Mouse (Mus musculus) intestine, postnatal 0 days (tissue): Measurements from ENCODE around the gene Cbr2. TPM values are rescaled to one million over a fixed set of nuclear protein-coding genes. Genes with fewer than 3 reads are reported as not detected.

Source experiments
- ATAC-seq: fragments of 200-750 bp; cut with Nextera tagmentation; 2 replicates; pipeline ENCODE4 v1.8.0; 2017; ENCODE audit warnings: mild to moderate bottlenecking, moderate TSS enrichment, moderate library complexity
- H3K27ac ChIP-seq: fragments of 300-500 bp; sonication (generic); 2 replicates; pipeline ENCODE4 v1.5.1; 2014; ENCODE audit warnings: mild to moderate bottlenecking, low read depth, low read length, moderate library complexity
- H3K27me3 ChIP-seq: fragments of 300-500 bp; sonication (generic); replicated peaks from 2 replicates; pipeline ENCODE4 v1.6.1; 2014; ENCODE audit warnings: low read length, mixed read lengths; ENCODE audit not compliant: control insufficient read depth, insufficient read depth
- H3K36me3 ChIP-seq: fragments of 300-500 bp; sonication (generic); 2 replicates; pipeline ENCODE4 v1.6.1; 2014; ENCODE audit warnings: mild to moderate bottlenecking, moderate library complexity; ENCODE audit not compliant: control insufficient read depth, insufficient read depth
- H3K4me1 ChIP-seq: fragments of 300-500 bp; sonication (generic); replicated peaks from 2 replicates; pipeline ENCODE4 v1.6.1; 2014; ENCODE audit warnings: antibody characterized with exemption, low read length, mixed read lengths; ENCODE audit not compliant: control insufficient read depth, insufficient read depth
- H3K4me2 ChIP-seq: fragments of 300-500 bp; sonication (generic); replicated peaks from 2 replicates; pipeline ENCODE4 v1.6.1; 2014; ENCODE audit warnings: low read depth, mild to moderate bottlenecking, moderate library complexity
- H3K4me3 ChIP-seq: fragments of 300-500 bp; sonication (generic); 2 replicates; pipeline ENCODE4 v1.5.1; 2014; ENCODE audit warnings: low read depth, low read length
- H3K9ac ChIP-seq: fragments of 300-500 bp; sonication (generic); 2 replicates; pipeline ENCODE4 v1.6.1; 2014; ENCODE audit warnings: mild to moderate bottlenecking, low read depth, low read length
- H3K9me3 ChIP-seq: fragments of 300-500 bp; sonication (generic); 2 replicates; pipeline ENCODE4 v1.6.1; 2016; ENCODE audit warnings: mixed run types; ENCODE audit not compliant: control insufficient read depth
- CTCF ChIP-seq: sonication (generic); IDR thresholded peaks from 2 replicates; pipeline ENCODE4 v1.5.1; 2016; ENCODE audit warnings: low read depth, mild to moderate bottlenecking, control low read depth, antibody characterized with exemption, moderate library complexity
- WGBS: fragments of 180-500 bp; shearing (Covaris S2); extraction: QIAGEN DNeasy Blood & Tissue Kit; methylation state at CpG from one replicate; pipeline ENCODE4 v1.1.7; 2014; 5-methylcytosine and 5-hydroxymethylcytosine counted together
- polyA plus RNA-seq: library from polyadenylated mRNA; unstranded; fragments of >200 nt; fragmentation: Nextera tagmentation; extraction: Ambion mirVana; gene quantifications from 2 replicates; pipeline ENCODE4 v1.2.1, GENCODE M21; 2015

Gene Cbr2
- polyA plus RNA-seq, 1 experiment from 2014 or later, result 1.6 TPM

DNA sequence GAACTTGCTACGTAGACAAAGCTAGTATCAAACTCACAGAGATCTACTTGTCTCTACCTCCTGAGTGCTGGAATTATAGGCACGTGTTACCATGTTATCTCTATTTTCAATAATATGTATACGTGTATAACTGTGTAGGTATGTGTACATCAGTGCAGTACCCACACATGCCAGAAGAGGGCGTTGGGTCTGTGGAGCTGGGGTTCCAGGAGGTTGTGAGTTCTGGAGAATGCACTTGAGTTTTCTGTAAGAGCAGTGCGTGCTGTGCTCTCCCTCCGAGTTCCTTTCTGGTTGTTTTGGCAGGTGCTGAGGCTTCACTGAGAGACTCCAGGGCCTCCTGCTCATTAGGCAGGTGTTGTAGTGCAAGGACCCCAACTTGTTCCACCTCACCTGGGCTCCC, 35.3 kb downstream of the Cbr2 start:
- 91% methylated on average over 6 of the region's 6 CpGs for WGBS
- H3K9me3 ChIP-seq, result no peaks in the 10 kb centered on the region
- no peaks in the 10 kb centered on the region for H3K27me3 ChIP-seq
- H3K36me3 ChIP-seq, result peaks cover 58% of the 10 kb centered on the region
- no peak overlapping the region for H3K9ac ChIP-seq
- H3K4me3 ChIP-seq, result no peak overlapping the region
- no peak for ATAC-seq
- H3K27ac ChIP-seq, result no peak overlapping the region; the same call in 1 of the 2 replicates
- H3K4me2 ChIP-seq, result no peak overlapping the region
- peak; percentile 52 for TF ChIP-seq CTCF
- H3K4me1 ChIP-seq, result no peaks in the 10 kb centered on the region

DNA sequence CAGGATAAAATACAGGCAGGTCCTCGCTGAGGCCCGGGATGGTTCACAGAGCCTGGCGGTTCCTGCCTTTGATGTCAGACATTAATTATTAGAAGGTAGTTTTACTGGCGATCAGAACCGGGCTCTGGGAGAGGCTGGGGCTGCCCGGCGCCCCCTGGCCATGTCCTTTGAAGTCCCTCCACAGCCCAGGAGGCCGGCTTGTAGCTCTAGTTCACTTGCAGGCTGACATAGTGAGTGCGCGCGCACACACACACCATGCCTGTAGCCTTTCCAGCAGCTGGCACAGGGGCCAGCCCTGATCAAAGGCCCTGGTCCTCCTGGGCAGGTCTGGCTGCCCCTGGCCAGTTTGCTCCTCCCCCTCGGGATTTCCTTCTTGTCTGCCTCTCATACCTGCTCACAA, 36.3 kb downstream of the Cbr2 start:
- H3K27ac ChIP-seq, result no peak overlapping the region
- TF ChIP-seq CTCF, result no peak
- no peaks in the 10 kb centered on the region for H3K27me3 ChIP-seq
- H3K4me3 ChIP-seq, result no peak overlapping the region
- no peaks in the 10 kb centered on the region for H3K9me3 ChIP-seq
- H3K36me3 ChIP-seq, result peaks cover 51% of the 10 kb centered on the region
- no peaks in the 10 kb centered on the region for H3K4me1 ChIP-seq
- no peak overlapping the region for H3K9ac ChIP-seq
- ATAC-seq, result no peak
- WGBS, result 64% methylated on average over 12 of the region's 12 CpGs
- H3K4me2 ChIP-seq, result no peak overlapping the region

DNA sequence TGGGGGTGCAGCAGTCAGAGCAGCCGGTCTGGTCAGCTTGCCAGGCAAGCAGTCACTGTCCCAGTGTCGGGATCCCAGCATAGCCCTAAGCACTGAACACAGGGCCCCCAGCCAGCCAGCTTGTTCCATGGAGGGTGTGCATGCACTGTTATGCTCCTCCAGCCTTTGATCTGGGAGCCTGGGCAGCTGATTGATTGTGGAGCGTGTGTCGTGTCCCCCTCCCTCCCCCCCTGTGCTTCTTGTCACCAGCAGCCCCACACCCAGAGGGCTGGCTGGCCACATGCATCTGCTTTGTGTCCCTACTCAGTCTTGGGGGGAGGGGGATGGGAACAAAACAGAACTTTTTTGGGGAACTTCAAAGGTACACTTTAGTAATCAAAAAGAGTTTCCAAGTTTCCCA, 36.7 kb downstream of the Cbr2 start:
- Histone ChIP-seq H3K4me3 (no peak overlapping the region), H3K27me3 (no peaks in the 10 kb centered on the region), H3K4me1 (no peaks in the 10 kb centered on the region), H3K9ac (no peak overlapping the region), H3K27ac (no peak overlapping the region), H3K36me3 (peaks cover 51% of the 10 kb centered on the region), H3K4me2 (no peak overlapping the region), H3K9me3 (no peaks in the 10 kb centered on the region)
- WGBS, result 42% methylated on average over 4 of the region's 4 CpGs
- ATAC-seq, result no peak
- no peak for TF ChIP-seq CTCF

DNA sequence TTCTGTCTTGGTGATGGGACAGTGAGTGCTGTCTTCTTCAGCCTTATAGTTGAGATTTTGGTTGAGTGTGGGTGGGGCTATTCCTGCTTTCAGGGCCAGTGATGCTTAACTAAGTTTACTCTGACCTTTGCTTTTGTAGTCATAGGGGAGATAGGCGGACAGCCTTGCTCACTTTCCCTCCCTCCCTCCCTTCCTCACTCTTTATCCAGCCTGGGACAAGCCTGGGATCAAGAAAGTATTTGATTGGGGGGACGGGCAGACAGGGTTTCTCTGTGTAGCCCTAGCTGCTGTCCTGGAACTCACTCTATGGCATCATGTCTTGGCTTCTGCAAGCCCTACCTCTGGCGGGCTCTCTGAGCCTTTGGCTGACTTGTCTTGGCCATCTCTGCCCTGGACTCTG, 38.5 kb downstream of the Cbr2 start:
- H3K36me3 ChIP-seq, result peaks cover 53% of the 10 kb centered on the region
- ATAC-seq, result no peak
- TF ChIP-seq CTCF, result no peak
- H3K4me1 ChIP-seq, result no peaks in the 10 kb centered on the region
- H3K27ac ChIP-seq, result no peak overlapping the region
- H3K4me3 ChIP-seq, result no peak overlapping the region
- H3K9me3 ChIP-seq, result no peaks in the 10 kb centered on the region
- no peaks in the 10 kb centered on the region for H3K27me3 ChIP-seq
- H3K4me2 ChIP-seq, result no peak overlapping the region
- WGBS, result 88% methylated on average over 3 of the region's 3 CpGs
- no peak overlapping the region for H3K9ac ChIP-seq

GRCm38 (mm10) chr11:120692471-120693011, 39.4 kb downstream of the Cbr2 start:
- H3K27ac ChIP-seq, result peak overlapping the region; percentile 46
- 69% methylated on average over 4 of the region's 4 CpGs for WGBS
- peak; percentile 62; the same call in 1 of the 2 replicates for ATAC-seq

GRCm38 (mm10) chr11:120689365-120689764, 42.5 kb downstream of the Cbr2 start:
- Histone ChIP-seq H3K9me3 (no peaks in the 10 kb centered on the region), H3K4me1 (no peaks in the 10 kb centered on the region), H3K4me3 (no peak overlapping the region), H3K4me2 (no peak overlapping the region), H3K9ac (no peak overlapping the region), H3K36me3 (peaks cover 55% of the 10 kb centered on the region), H3K27ac (no peak overlapping the region), H3K27me3 (no peaks in the 10 kb centered on the region)
- no peak for ATAC-seq
- 85% methylated on average over 3 of the region's 3 CpGs for WGBS
- TF ChIP-seq CTCF, result no peak

More at GRCm38 (mm10) chr11:120692471-120693011, 39.4 kb downstream of the Cbr2 start:
- Histone ChIP-seq H3K4me2 (no peak overlapping the region), H3K4me1 (no peaks in the 10 kb centered on the region), H3K9me3 (no peaks in the 10 kb centered on the region), H3K9ac (no peak overlapping the region), H3K36me3 (peaks cover 57% of the 10 kb centered on the region), H3K27me3 (no peaks in the 10 kb centered on the region), H3K4me3 (no peak overlapping the region)
- no peak for TF ChIP-seq CTCF
